15 mouse cellular contexts compared by ENCODE assay signal in genomic region chr2:165494495-165494894, GRCm38 (mm10). TPM values are rescaled to one million over a fixed set of nuclear protein-coding genes. Genes with fewer than 3 reads are reported as not detected.
DNase-seq lines count a peak whose midpoint lies in the region; ATAC-seq and TF ChIP-seq lines count a peak whose summit lies in the region.
"Had no signal": no experiment of that assay in that cellular context is flagged by ENCODE, and none has a peak within 500 bp of the region (broad histone marks: within the 10 kb centered on the region; RNA-seq: fewer than 3 reads in every experiment).

No protein-coding gene starts in this region.

- peak overlapping the region; percentile 72; the same call in 1 of the 2 replicates for H3K4me2 ChIP-seq in forebrain, embryonic 14.5 days (ENCODE audit: low read length)
- peak overlapping the region; percentile 66; the same call in 1 of the 2 replicates for H3K4me2 ChIP-seq in hindbrain, embryonic 16.5 days (ENCODE audit: low read length)
- H3K4me2 ChIP-seq in myocyte (ENCODE audit: low read depth) = no peak overlapping the region

- H3K27ac ChIP-seq in forebrain, embryonic 14.5 days (ENCODE audit: low read depth, low read length) = peak overlapping the region; percentile 80
- peak overlapping the region; percentile 85 for H3K27ac ChIP-seq in hindbrain, embryonic 16.5 days (ENCODE audit: low read depth, low read length)
- H3K27ac ChIP-seq: heart, embryonic 13.5 days; lung, embryonic 15.5 days had no signal

- peaks cover 15% of the 10 kb centered on the region for H3K36me3 ChIP-seq in forebrain, embryonic 14.5 days (ENCODE audit: control insufficient read depth, insufficient read depth, low read length)
- peaks cover 11% of the 10 kb centered on the region for H3K36me3 ChIP-seq in hindbrain, embryonic 16.5 days (ENCODE audit: control insufficient read depth, insufficient read depth, low read length)
- peaks cover 3% of the 10 kb centered on the region for H3K36me3 ChIP-seq in myocyte (ENCODE audit: control insufficient read depth, insufficient read depth)

- peak; percentile 7 for DNase-seq in embryo, embryonic 10.5 days (ENCODE audit: low spot score)
- DNase-seq in embryo, embryonic 9.5 days (ENCODE audit: extremely low spot score) = no peak
- DNase-seq in forebrain, embryonic 14.5 days (ENCODE audit: low spot score) = no peak
- no peak for DNase-seq in T-cell, adult 2 months (ENCODE audit: low spot score)
- DNase-seq in gastrocnemius, postnatal 36 days = no peak
- no peak for DNase-seq in right cerebral cortex, postnatal 36 days (ENCODE audit: low spot score in 2 of 2)
- DNase-seq: gastrocnemius, postnatal 14 days; kidney, adult 9 months; liver; thymus, postnatal 14 days had no signal

- TF ChIP-seq POLR2A in myocyte (IDR thresholded peaks at IDR 0.05; ENCODE audit: insufficient read length, low read depth) = no peak

- intact Hi-C loops in gastrocnemius, postnatal 36 days (cut with DNase I) = no loop called here

- H3K79me2 ChIP-seq in myocyte (ENCODE audit: control insufficient read depth, insufficient read depth) = peaks cover 7% of the 10 kb centered on the region

- H3K9me3 ChIP-seq in forebrain, embryonic 14.5 days (replicated peaks; ENCODE audit: control insufficient read depth, low read length) = no peaks in the 10 kb centered on the region
- no peaks in the 10 kb centered on the region for H3K9me3 ChIP-seq in hindbrain, embryonic 16.5 days (ENCODE audit: control insufficient read depth, low read length)
- H3K9me3 ChIP-seq: heart, embryonic 13.5 days; lung, embryonic 15.5 days had no signal

- H3K27me3 ChIP-seq in forebrain, embryonic 14.5 days (replicated peaks; ENCODE audit: control insufficient read depth, insufficient read depth, low read length) = no peaks in the 10 kb centered on the region
- no peaks in the 10 kb centered on the region for H3K27me3 ChIP-seq in hindbrain, embryonic 16.5 days (replicated peaks; ENCODE audit: control insufficient read depth, insufficient read depth, low read length)
- no peaks in the 10 kb centered on the region for H3K27me3 ChIP-seq in myocyte (ENCODE audit: control insufficient read depth, insufficient read depth, insufficient read length)
- H3K27me3 ChIP-seq: lung, embryonic 15.5 days had no signal

- H3K4me3 ChIP-seq in forebrain, embryonic 14.5 days (ENCODE audit: low read depth, low read length) = no peak overlapping the region
- no peak overlapping the region for H3K4me3 ChIP-seq in hindbrain, embryonic 16.5 days (ENCODE audit: low read length)
- peak overlapping the region; percentile 67 for H3K4me3 ChIP-seq in myocyte

- no peak for ATAC-seq in forebrain, embryonic 14.5 days
- ATAC-seq in hindbrain, embryonic 16.5 days = no peak

- WGBS in forebrain, embryonic 14.5 days = 40% methylated on average over 2 of the region's 2 CpGs
- 41% methylated on average over 2 of the region's 2 CpGs for WGBS in hindbrain, embryonic 16.5 days

- peaks cover 7% of the 10 kb centered on the region for H3K4me1 ChIP-seq in forebrain, embryonic 14.5 days (ENCODE audit: control insufficient read depth, insufficient read depth, low read length)
- peaks cover 13% of the 10 kb centered on the region for H3K4me1 ChIP-seq in hindbrain, embryonic 16.5 days (ENCODE audit: control insufficient read depth, insufficient read depth, low read depth, low read length)

- H3K9ac ChIP-seq in forebrain, embryonic 14.5 days (ENCODE audit: low read length) = no peak overlapping the region
- no peak overlapping the region for H3K9ac ChIP-seq in hindbrain, embryonic 16.5 days (ENCODE audit: low read depth, low read length)

- H3ac ChIP-seq in myocyte (ENCODE audit: control insufficient read depth, insufficient read length) = no peak overlapping the region

TF ChIP-seq in myocyte, 11 proteins besides CTCF, POLR2A, EP300 and RAD21:
- TF ChIP-seq CEBPB (IDR thresholded peaks at IDR 0.05; ENCODE audit: insufficient read depth, poor library complexity, severe bottlenecking) (no peak), REST (IDR thresholded peaks at IDR 0.05; ENCODE audit: insufficient read depth, insufficient read length) (no peak), USF1 (IDR thresholded peaks at IDR 0.05; ENCODE audit: low read depth) (no peak), TCF3 (IDR thresholded peaks at IDR 0.05; ENCODE audit: insufficient read length, low read depth) (no peak), MYOD1 (IDR thresholded peaks at IDR 0.05; ENCODE audit: control insufficient read depth in 1 of 3, insufficient read length in 2 of 3, low read depth in 2 of 3) (no peak), POLR2AphosphoS2 (IDR thresholded peaks at IDR 0.05; ENCODE audit: insufficient read length, low read depth) (no peak), MAX (IDR thresholded peaks at IDR 0.05; ENCODE audit: low read depth) (no peak), E2F4 (IDR thresholded peaks at IDR 0.05; ENCODE audit: insufficient read depth) (no peak), MYOG (IDR thresholded peaks at IDR 0.05; ENCODE audit: control insufficient read depth in 1 of 3, insufficient read depth in 1 of 3, insufficient read length in 2 of 3, low read depth in 2 of 3) (no peak), SRF (IDR thresholded peaks at IDR 0.05; ENCODE audit: control insufficient read depth, insufficient read length, low read depth) (no peak), TCF12 (IDR thresholded peaks at IDR 0.05; ENCODE audit: insufficient read depth, poor library complexity, severe bottlenecking) (no peak)

RNA-seq across cellular contexts. Expression of gene Trp53rka, which starts 1.4 kb away (rescaled TPM):
- 37.0 and 45.0 TPM in 2 replicates for polyA plus RNA-seq in forebrain, embryonic 14.5 days (2014; fragmentation: Nextera tagmentation; extraction: Ambion mirVana)
- polyA plus RNA-seq in hindbrain, embryonic 16.5 days (2015; fragmentation: Nextera tagmentation; extraction: Ambion mirVana) = 40.6 and 42.6 TPM in 2 replicates
- 19.7 TPM for polyA plus RNA-seq in myocyte (2012; fragmentation: generic; extraction: Trizol)
- total RNA-seq in gastrocnemius, postnatal 36 days (2021) = 1 to 10 TPM; 7.4 to 9.4 TPM

RNA-seq across cellular contexts. Expression of gene Slc2a10, which starts 9.1 kb away (rescaled TPM):
- polyA plus RNA-seq in forebrain, embryonic 14.5 days (2014; fragmentation: Nextera tagmentation; extraction: Ambion mirVana) = 1.2 and 1.8 TPM in 2 replicates
- polyA plus RNA-seq in hindbrain, embryonic 16.5 days (2015; fragmentation: Nextera tagmentation; extraction: Ambion mirVana) = 3.0 and 3.3 TPM in 2 replicates
- 0.05 TPM for polyA plus RNA-seq in myocyte (2012; fragmentation: generic; extraction: Trizol)
- total RNA-seq in gastrocnemius, postnatal 36 days (2021) = 1 to 10 TPM; 1.3 to 1.4 TPM

RNA-seq across cellular contexts. Expression of gene Slc13a3, which starts 21.5 kb away (rescaled TPM):
- polyA plus RNA-seq in forebrain, embryonic 14.5 days (2014; fragmentation: Nextera tagmentation; extraction: Ambion mirVana) = 5.8 and 8.6 TPM in 2 replicates
- 11.7 and 13.1 TPM in 2 replicates for polyA plus RNA-seq in hindbrain, embryonic 16.5 days (2015; fragmentation: Nextera tagmentation; extraction: Ambion mirVana)
- polyA plus RNA-seq in myocyte (2012; fragmentation: generic; extraction: Trizol) = 0.04 TPM
- total RNA-seq in gastrocnemius, postnatal 36 days (2021) = under 1 TPM in 1 of 2 experiments, not detected in 1; 0.27 TPM
- total RNA-seq: hematopoietic stem cell, adult 5-6 weeks had no signal
